Comparison of ENCODE assay signal across 21 mouse cellular contexts in genomic region chr15:32371385-32371784, GRCm38 (mm10).
DNase-seq lines count a peak whose midpoint lies in the region; ATAC-seq lines count a peak whose summit lies in the region.
"Had no signal": no experiment of that assay in that cellular context is flagged by ENCODE, and none has a peak within 500 bp of the region (broad histone marks: within the 10 kb centered on the region; RNA-seq: fewer than 3 reads in every experiment).

No protein-coding gene starts in this region.

- no peak overlapping the region for H3K4me2 ChIP-seq in embryonic facial prominence, embryonic 14.5 days (ENCODE audit: low read depth, low read length)
- H3K4me2 ChIP-seq in limb, embryonic 13.5 days (replicated peaks): 0 out of 2 replicates have a peak overlapping the region, but pooled peaks have one; percentile 16
- H3K4me2 ChIP-seq: embryonic facial prominence, embryonic 15.5 days; heart, embryonic 13.5 days; hindbrain, embryonic 13.5 days; intestine, embryonic 15.5 days had no signal

- H3K9ac ChIP-seq in embryonic facial prominence, embryonic 14.5 days (ENCODE audit: low read depth, low read length): no peak overlapping the region
- no peak overlapping the region for H3K9ac ChIP-seq in limb, embryonic 13.5 days
- H3K9ac ChIP-seq: embryonic facial prominence, embryonic 15.5 days; heart, embryonic 13.5 days; hindbrain, embryonic 13.5 days; intestine, embryonic 15.5 days had no signal

- peak; percentile 20 to 21 for DNase-seq in heart, postnatal 10 days
- no peak for DNase-seq in heart, adult 8-10 months (ENCODE audit: low spot score)
- peak; percentile 41 for DNase-seq in embryonic facial prominence, embryonic 14.5 days (ENCODE audit: low spot score)
- peak; percentile 42 for DNase-seq in hindlimb bud, embryonic 11.5 days (ENCODE audit: extremely low spot score, low read depth, low spot score)
- no peak for DNase-seq in cerebellum, adult 11-12 months
- no peak for DNase-seq in right cerebral cortex, postnatal 25 days
- no peak for DNase-seq in kidney, postnatal 25 days
- DNase-seq: adrenal gland, adult 8-10 months; adrenal gland, postnatal 36 days; cerebellum, adult 8-10 months; cerebellum, postnatal 14 days; gastrocnemius, postnatal 14 days; heart, adult 2 months had no signal

- ATAC-seq in embryonic facial prominence, embryonic 14.5 days (ENCODE audit: low read depth): no peak
- ATAC-seq in limb, embryonic 13.5 days (ENCODE audit: low FRiP score, low read depth): peak; percentile 85
- ATAC-seq: forebrain, embryonic 16.5 days; hindbrain, postnatal 0 days; intestine, embryonic 15.5 days had no signal

- H3K9me3 ChIP-seq in embryonic facial prominence, embryonic 14.5 days (ENCODE audit: control insufficient read depth, low read length): no peaks in the 10 kb centered on the region
- H3K9me3 ChIP-seq in limb, embryonic 13.5 days: no peaks in the 10 kb centered on the region
- H3K9me3 ChIP-seq: embryonic facial prominence, embryonic 15.5 days; heart, embryonic 13.5 days; hindbrain, embryonic 13.5 days; intestine, embryonic 15.5 days had no signal

- H3K27me3 ChIP-seq in embryonic facial prominence, embryonic 14.5 days (replicated peaks; ENCODE audit: control insufficient read depth, insufficient read depth, low read length): no peaks in the 10 kb centered on the region
- H3K27me3 ChIP-seq in limb, embryonic 13.5 days: no peaks in the 10 kb centered on the region
- H3K27me3 ChIP-seq: embryonic facial prominence, embryonic 15.5 days; heart, embryonic 13.5 days; hindbrain, embryonic 13.5 days; intestine, embryonic 15.5 days had no signal

- no peak overlapping the region for H3K4me3 ChIP-seq in embryonic facial prominence, embryonic 14.5 days (ENCODE audit: low read depth, low read length)
- H3K4me3 ChIP-seq in limb, embryonic 13.5 days: no peak overlapping the region
- H3K4me3 ChIP-seq: embryonic facial prominence, embryonic 15.5 days; erythroblast, embryonic 14.5 days; heart, adult 2 months; heart, embryonic 13.5 days; hindbrain, embryonic 13.5 days; intestine, embryonic 15.5 days had no signal

- peaks cover 9% of the 10 kb centered on the region for H3K4me1 ChIP-seq in embryonic facial prominence, embryonic 14.5 days (ENCODE audit: control insufficient read depth, insufficient read depth, low read length)
- peaks cover 44% of the 10 kb centered on the region for H3K4me1 ChIP-seq in limb, embryonic 13.5 days
- H3K4me1 ChIP-seq: heart, embryonic 13.5 days; hindbrain, embryonic 13.5 days; intestine, embryonic 15.5 days had no signal

- no peak overlapping the region for H3K27ac ChIP-seq in embryonic facial prominence, embryonic 14.5 days (replicated peaks; ENCODE audit: low read depth, low read length)
- H3K27ac ChIP-seq in limb, embryonic 13.5 days: peak overlapping the region; percentile 28; the same call in 1 of the 2 replicates
- H3K27ac ChIP-seq: embryonic facial prominence, embryonic 15.5 days; heart, adult 2 months; heart, embryonic 13.5 days; hindbrain, embryonic 13.5 days; hindbrain, postnatal 0 days; intestine, embryonic 15.5 days had no signal

- intact Hi-C loops in heart, postnatal 10 days (cut with DNase I): no loop called here

- WGBS in embryonic facial prominence, embryonic 14.5 days: 44% methylated on average over 6 of the region's 6 CpGs
- WGBS in limb, embryonic 13.5 days: 21% methylated on average over 6 of the region's 6 CpGs

- no peaks in the 10 kb centered on the region for H3K36me3 ChIP-seq in embryonic facial prominence, embryonic 14.5 days (ENCODE audit: control insufficient read depth, insufficient read depth, low read length)
- no peaks in the 10 kb centered on the region for H3K36me3 ChIP-seq in limb, embryonic 13.5 days
- H3K36me3 ChIP-seq: embryonic facial prominence, embryonic 15.5 days; heart, embryonic 13.5 days; hindbrain, embryonic 13.5 days; intestine, embryonic 15.5 days had no signal

Comparison
In these comparisons a context has a peak if more than half of its experiments do, and no peak if none do; other contexts are left out.
1. DNase-seq: peak in heart, postnatal 10 days (2 of 2), embryonic facial prominence, embryonic 14.5 days (single experiment) and hindlimb bud, embryonic 11.5 days (single experiment); none in heart, adult 8-10 months (single experiment), cerebellum, adult 11-12 months (single experiment), right cerebral cortex, postnatal 25 days (single experiment) and kidney, postnatal 25 days (0 of 2).